Mouse (Mus musculus): ENCODE results near the gene Rnf26. TPM values are rescaled to one million over a fixed set of nuclear protein-coding genes. Genes with fewer than 3 reads are reported as not detected.

Rnf26 gene
- total RNA-seq, 2 experiments from 2014 or later: 43.9 to 83.4 TPM

GRCm38 (mm10) chr9:44052855-44053254 lies 60.5 kb downstream of the Rnf26 start:
- ATAC-seq (replicated peaks; ENCODE audit: low FRiP score, poor library complexity, severe bottlenecking): no peak

GRCm38 (mm10) chr9:44049381-44050165 lies 63.7 kb downstream of the Rnf26 start:
- no peak for ATAC-seq (replicated peaks; ENCODE audit: low FRiP score, poor library complexity, severe bottlenecking)

- no peak for ATAC-seq (replicated peaks; ENCODE audit: low FRiP score, poor library complexity, severe bottlenecking)
Observed at GRCm38 (mm10) chr9:44048541-44049380, 64.6 kb downstream of the Rnf26 start.

DNA sequence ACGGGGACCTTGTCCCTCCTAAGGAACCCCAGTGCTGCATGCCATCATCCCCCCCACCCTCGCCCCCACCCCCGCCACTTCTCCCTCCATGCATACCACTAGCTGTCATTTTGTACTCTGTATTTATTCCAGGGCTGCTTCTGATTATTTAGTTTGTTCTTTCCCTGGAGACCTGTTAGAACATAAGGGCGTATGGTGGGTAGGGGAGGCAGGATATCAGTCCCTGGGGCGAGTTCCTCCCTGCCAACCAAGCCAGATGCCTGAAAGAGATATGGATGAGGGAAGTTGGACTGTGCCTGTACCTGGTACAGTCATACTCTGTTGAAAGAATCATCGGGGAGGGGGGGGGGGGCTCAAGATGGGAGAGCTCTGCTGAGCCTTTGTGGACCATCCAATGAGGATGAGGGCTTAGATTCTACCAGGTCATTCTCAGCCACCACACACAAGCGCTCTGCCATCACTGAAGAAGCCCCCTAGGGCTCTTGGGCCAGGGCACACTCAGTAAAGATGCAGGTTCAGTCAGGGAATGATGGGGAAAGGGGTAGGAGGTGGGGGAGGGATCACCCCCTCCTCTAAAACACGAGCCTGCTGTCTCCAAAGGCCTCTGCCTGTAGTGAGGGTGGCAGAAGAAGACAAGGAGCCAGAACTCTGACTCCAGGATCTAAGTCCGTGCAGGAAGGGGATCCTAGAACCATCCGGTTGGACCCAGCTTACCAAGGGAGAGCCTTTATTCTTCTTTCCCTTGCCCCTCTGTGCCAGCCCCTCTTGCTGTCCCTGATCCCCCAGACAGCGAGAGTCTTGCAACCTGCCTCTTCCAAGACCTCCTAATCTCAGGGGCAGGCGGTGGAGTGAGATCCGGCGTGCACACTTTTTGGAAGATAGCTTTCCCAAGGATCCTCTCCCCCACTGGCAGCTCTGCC lies 65.5 kb downstream of the Rnf26 start:
- ATAC-seq (replicated peaks; ENCODE audit: low FRiP score, poor library complexity, severe bottlenecking): no peak

- ATAC-seq (replicated peaks; ENCODE audit: low FRiP score, poor library complexity, severe bottlenecking): no peak
Observed at GRCm38 (mm10) chr9:44047071-44047470, 66.2 kb downstream of the Rnf26 start.

- no peak for ATAC-seq (replicated peaks; ENCODE audit: low FRiP score, poor library complexity, severe bottlenecking)
Observed at GRCm38 (mm10) chr9:44046426-44046825, 66.9 kb downstream of the Rnf26 start.

GRCm38 (mm10) chr9:44045884-44046272 lies 67.4 kb downstream of the Rnf26 start:
- ATAC-seq (replicated peaks; ENCODE audit: low FRiP score, poor library complexity, severe bottlenecking): no peak

Other genes starting within 250 kb of the Rnf26 start
- gene Thy1, start 70.1 kb downstream of the Rnf26 start, total RNA-seq (2015; ENCODE audit: low replicate concordance): 11.9 and 33.1 TPM in 2 replicates
- gene Thy1, start 70.1 kb downstream of the Rnf26 start, total RNA-seq (2017; ENCODE audit: low replicate concordance): 1.0 and 7.8 TPM in 2 replicates
- not detected in 2 replicates for gene Usp2, start 46.5 kb downstream of the Rnf26 start, total RNA-seq (2015; ENCODE audit: low replicate concordance)
- 1.8 TPM in 1 of 2 replicates, not detected in the other for gene Usp2, start 46.5 kb downstream of the Rnf26 start, total RNA-seq (2017; ENCODE audit: low replicate concordance)
- gene Mfrp, start 11.8 kb downstream of the Rnf26 start, total RNA-seq (2015; ENCODE audit: low replicate concordance): not detected in 2 replicates
- not detected in 2 replicates for gene Mfrp, start 11.8 kb downstream of the Rnf26 start, total RNA-seq (2017; ENCODE audit: low replicate concordance)
- gene C1qtnf5, start 6.3 kb downstream of the Rnf26 start, total RNA-seq (2015; ENCODE audit: low replicate concordance): not detected in 2 replicates
- 1.4 TPM in 1 of 2 replicates, not detected in the other for gene C1qtnf5, start 6.3 kb downstream of the Rnf26 start, total RNA-seq (2017; ENCODE audit: low replicate concordance)
- gene Gm49380, start within 50 bp of the Rnf26 start, total RNA-seq (2015; ENCODE audit: low replicate concordance): not detected in 2 replicates
- 1.4 TPM in 1 of 2 replicates, not detected in the other for gene Gm49380, start within 50 bp of the Rnf26 start, total RNA-seq (2017; ENCODE audit: low replicate concordance)
- not detected in 2 replicates for gene Mcam, start 21.0 kb upstream of the Rnf26 start, total RNA-seq (2015; ENCODE audit: low replicate concordance)
- gene Mcam, start 21.0 kb upstream of the Rnf26 start, total RNA-seq (2017; ENCODE audit: low replicate concordance): 0.30 TPM in 1 of 2 replicates, not detected in the other
- 43.2 TPM in 2 replicates for gene Cbl, start 120.5 kb upstream of the Rnf26 start, total RNA-seq (2015; ENCODE audit: low replicate concordance)
- 16.2 and 21.3 TPM in 2 replicates for gene Cbl, start 120.5 kb upstream of the Rnf26 start, total RNA-seq (2017; ENCODE audit: low replicate concordance)
- gene Ccdc153, start 127.2 kb upstream of the Rnf26 start, total RNA-seq (2015; ENCODE audit: low replicate concordance): not detected in 2 replicates
- gene Ccdc153, start 127.2 kb upstream of the Rnf26 start, total RNA-seq (2017; ENCODE audit: low replicate concordance): not detected in 2 replicates
- not detected in 2 replicates for gene Pdzd3, start 138.0 kb upstream of the Rnf26 start, total RNA-seq (2015; ENCODE audit: low replicate concordance)
- not detected in 2 replicates for gene Pdzd3, start 138.0 kb upstream of the Rnf26 start, total RNA-seq (2017; ENCODE audit: low replicate concordance)
- gene Nlrx1, start 155.1 kb upstream of the Rnf26 start, total RNA-seq (2015; ENCODE audit: low replicate concordance): 0.84 and 2.5 TPM in 2 replicates
- 1.2 and 2.6 TPM in 2 replicates for gene Nlrx1, start 155.1 kb upstream of the Rnf26 start, total RNA-seq (2017; ENCODE audit: low replicate concordance)
- 314 and 326 TPM in 2 replicates for gene Abcg4, start 175.1 kb upstream of the Rnf26 start, total RNA-seq (2015; ENCODE audit: low replicate concordance)
- gene Abcg4, start 175.1 kb upstream of the Rnf26 start, total RNA-seq (2017; ENCODE audit: low replicate concordance): 111 and 113 TPM in 2 replicates
- 37.5 and 59.1 TPM in 2 replicates for gene Hinfp, start 192.2 kb upstream of the Rnf26 start, total RNA-seq (2015; ENCODE audit: low replicate concordance)
- 35.2 and 65.6 TPM in 2 replicates for gene Hinfp, start 192.2 kb upstream of the Rnf26 start, total RNA-seq (2017; ENCODE audit: low replicate concordance)
- 46.1 and 54.8 TPM in 2 replicates for gene C2cd2l, start 206.8 kb upstream of the Rnf26 start, total RNA-seq (2015; ENCODE audit: low replicate concordance)
- 70.0 and 83.0 TPM in 2 replicates for gene C2cd2l, start 206.8 kb upstream of the Rnf26 start, total RNA-seq (2017; ENCODE audit: low replicate concordance)
- 5.4 and 11.5 TPM in 2 replicates for gene Dpagt1, start 212.5 kb upstream of the Rnf26 start, total RNA-seq (2015; ENCODE audit: low replicate concordance)
- 1.0 and 7.8 TPM in 2 replicates for gene Dpagt1, start 212.5 kb upstream of the Rnf26 start, total RNA-seq (2017; ENCODE audit: low replicate concordance)
- 455 and 495 TPM in 2 replicates for gene H2afx, start 221.2 kb upstream of the Rnf26 start, total RNA-seq (2015; ENCODE audit: low replicate concordance)
- 1,704 and 2,100 TPM in 2 replicates for gene H2afx, start 221.2 kb upstream of the Rnf26 start, total RNA-seq (2017; ENCODE audit: low replicate concordance)
- gene Hmbs, start 230.7 kb upstream of the Rnf26 start, total RNA-seq (2015; ENCODE audit: low replicate concordance): 2,720 and 2,790 TPM in 2 replicates
- 1,215 and 1,747 TPM in 2 replicates for gene Hmbs, start 230.7 kb upstream of the Rnf26 start, total RNA-seq (2017; ENCODE audit: low replicate concordance)
- 2.5 and 6.7 TPM in 2 replicates for gene Vps11, start 248.2 kb upstream of the Rnf26 start, total RNA-seq (2015; ENCODE audit: low replicate concordance)
- 9.5 and 15.7 TPM in 2 replicates for gene Vps11, start 248.2 kb upstream of the Rnf26 start, total RNA-seq (2017; ENCODE audit: low replicate concordance)